Mouse (Mus musculus) frontal cortex, adult (tissue): ENCODE results near the gene Zdhhc14.

Experiments
- ATAC-seq: cut with Nextera tagmentation; 2 replicates; pipeline ENCODE4 v1.9.2; 2017; ENCODE audit warnings: mild to moderate bottlenecking, moderate library complexity, mixed read lengths; ENCODE audit not compliant: low TSS enrichment

Zdhhc14 gene

DNA sequence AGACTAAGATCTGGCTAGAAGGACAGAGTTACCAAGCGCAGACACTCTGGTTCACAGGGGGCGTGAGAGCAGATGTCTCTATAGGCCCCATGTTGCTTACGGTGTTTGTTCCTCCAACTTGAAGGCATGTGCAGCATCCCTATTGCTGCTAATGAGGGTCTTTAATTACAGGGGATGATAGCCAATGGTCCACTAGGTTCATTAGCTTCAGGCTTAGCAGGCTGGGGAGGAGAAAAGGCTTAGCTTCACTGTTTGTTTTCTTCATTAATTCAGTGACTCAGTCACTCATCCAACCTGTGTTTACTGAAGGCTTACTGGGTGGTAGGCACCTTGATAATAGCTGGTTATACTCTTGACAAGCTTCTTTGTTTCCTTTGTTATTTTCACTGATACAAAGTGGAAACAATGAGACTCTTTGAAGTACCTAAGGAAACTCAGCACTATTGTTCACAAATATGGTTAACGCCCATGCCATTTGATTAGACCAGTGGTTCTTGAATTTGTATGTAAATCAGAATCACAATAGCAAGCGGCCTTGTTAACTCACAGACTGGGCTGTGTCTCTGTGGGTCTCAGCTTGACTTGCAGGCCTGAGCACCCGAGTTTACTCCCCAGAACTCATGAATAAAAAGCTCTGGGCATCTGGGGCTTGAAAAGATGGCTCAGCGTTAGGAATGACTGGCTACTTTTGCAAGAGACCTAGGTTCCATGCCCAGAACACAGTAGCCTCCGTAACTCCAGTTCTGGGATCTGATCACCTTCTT lies 168.1 kb downstream of the Zdhhc14 start:
- no peak for ATAC-seq

GRCm38 (mm10) chr17:5666652-5667051 lies 174.3 kb downstream of the Zdhhc14 start:
- no peak for ATAC-seq

GRCm38 (mm10) chr17:5668456-5668855 lies 176.1 kb downstream of the Zdhhc14 start:
- no peak for ATAC-seq

DNA sequence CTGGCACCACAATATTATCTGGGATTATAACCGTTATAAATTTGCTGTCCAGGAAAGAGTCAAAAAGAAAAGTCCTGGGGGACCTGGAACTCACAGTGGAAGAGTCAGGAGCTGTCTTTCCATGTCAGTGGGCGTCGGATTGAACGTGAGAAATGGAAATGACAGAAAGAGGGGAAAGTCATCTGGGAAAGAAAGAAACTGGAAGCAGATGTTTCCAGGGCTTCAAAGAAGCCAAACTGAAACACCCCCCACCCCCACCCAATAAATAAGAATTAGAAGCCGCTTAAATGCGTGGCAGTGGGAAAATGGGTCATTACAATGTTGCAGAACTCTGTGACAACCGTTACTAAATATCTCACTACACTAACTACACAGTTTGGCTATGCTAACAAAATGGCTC lies 176.6 kb downstream of the Zdhhc14 start:
- ATAC-seq = no peak

DNA sequence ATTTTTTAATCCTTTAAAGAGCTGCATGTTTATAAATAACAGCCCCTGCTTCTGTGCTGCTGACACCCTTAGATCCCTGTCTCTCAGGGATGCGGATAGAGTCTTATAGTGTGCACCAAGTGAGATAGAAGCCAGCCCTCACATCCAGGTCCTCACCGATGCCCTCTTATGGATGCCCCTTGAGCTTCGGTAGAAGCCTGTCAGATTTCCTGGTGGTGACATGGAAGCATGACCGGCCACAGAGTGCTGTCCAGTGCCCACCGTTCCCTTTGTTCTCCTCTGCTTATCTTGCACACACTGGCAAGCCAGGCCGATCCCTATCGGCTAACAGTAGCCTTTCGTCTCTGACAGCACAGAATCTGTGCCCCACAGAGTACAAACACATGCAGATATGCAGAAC lies 183.6 kb downstream of the Zdhhc14 start:
- no peak for ATAC-seq

DNA sequence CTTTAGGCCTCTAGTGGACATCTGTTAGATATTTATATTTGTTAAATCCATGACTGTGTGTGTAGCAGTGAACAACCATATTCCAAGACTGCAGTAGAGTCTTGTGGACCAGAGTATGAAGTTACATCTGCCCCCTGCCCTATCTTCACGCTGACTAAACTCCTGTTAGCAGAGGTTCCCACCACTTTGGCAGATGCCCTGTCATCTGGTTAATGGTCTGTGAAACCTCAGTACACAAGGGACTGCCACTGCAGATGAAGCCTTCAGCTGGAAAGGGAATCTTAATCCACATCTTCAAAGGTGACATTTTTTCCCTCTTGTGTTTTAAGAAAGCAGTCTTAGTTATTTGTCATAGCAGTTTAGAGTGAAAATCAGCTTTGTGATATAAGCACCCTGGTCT lies 187.0 kb downstream of the Zdhhc14 start:
- no peak for ATAC-seq

GRCm38 (mm10) chr17:5685324-5685723 lies 193.0 kb downstream of the Zdhhc14 start:
- ATAC-seq = no peak

DNA sequence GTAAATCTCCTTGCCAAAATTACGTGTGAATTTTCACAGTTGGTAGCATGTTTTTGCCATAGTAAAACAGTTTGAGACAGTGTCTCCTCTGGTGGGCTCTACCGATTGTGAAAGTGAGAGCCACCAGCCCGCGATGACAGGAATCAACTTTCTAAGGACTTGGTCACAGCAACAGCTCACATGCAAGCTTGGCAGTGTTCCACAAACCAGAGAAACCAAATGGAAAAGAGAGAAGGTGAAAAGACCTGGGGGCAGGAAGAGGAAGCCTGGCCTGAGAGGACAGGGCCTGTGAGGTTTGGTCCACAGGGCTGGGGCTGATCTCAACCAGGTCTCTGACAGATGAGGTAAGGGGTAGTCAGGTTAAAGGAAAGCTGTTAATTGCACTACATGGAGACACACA lies 195.5 kb downstream of the Zdhhc14 start:
- ATAC-seq = no peak

DNA sequence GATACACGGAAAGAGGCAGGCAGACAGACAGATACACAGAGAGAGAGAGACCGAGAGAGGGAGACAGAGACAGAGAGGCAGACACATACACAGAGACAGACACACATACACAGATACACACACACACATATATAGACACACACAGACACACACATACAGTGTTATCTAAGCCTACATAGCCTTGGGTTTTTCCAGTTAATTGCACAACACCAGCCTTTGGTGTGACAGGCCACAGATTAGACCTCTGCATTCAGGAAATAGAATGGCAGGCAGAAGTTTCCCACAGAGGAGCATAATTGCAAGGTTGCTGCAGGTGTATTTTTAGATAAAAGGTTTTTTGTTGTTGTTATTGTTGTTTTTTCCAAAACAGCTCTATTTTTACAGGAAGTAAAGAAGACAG lies 195.9 kb downstream of the Zdhhc14 start:
- no peak for ATAC-seq

DNA sequence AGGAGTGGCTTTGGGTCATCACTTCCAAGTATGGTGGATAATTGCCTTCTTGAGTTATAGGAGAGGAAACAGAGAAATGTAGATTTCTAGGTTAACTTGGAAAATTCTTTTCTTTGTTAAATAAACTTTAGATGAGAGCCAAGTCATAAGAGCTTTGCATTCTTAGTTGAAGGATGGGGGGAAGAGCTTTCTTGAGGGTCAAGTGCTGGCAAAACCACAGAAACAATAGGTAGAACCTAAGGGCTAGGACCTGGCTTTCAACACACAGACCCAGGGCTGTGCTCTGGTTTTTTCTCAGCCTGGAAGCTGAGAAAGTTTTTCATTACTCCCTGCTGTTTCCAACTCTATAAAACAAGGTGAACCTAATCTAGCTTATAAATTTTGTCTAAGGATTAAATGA lies 196.3 kb downstream of the Zdhhc14 start:
- ATAC-seq = no peak

DNA sequence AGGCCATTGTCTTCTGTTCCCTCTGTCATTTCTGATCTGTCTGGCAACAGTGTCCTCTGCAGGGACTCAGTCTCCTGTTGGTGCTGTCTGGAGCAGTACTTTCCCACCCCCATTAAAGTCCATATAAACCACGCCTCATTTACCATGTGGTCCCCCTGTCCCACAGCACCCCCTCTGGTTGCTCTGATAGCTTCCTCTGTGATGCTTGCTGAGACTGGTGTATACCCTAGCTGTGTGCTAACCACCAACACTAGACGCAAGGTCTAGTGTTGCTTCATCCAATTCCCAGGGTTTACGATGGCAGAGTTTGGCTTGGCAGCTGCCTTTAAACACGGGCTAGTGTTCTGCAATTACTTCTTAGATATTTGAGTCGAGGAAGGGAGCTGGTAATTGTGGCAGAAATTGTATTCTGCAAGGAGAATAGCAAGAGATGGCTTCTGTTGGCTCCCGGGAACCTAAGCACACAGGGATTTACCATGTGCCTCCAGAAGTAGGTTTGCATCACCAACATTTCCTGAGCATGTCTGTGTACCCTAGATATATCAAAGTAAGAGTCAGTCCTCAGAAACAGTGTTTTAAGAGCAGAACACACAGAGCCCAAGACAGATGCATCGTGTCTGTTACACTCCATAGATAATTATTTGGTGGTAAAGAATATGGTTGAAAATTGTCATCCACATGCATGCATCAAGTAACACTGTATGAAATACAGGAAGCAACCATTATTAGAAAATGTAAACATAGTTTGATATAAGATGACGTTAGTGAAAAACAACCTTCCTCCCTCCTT lies 198.6 kb downstream of the Zdhhc14 start:
- no peak for ATAC-seq

GRCm38 (mm10) chr17:5692661-5693060 lies 200.3 kb downstream of the Zdhhc14 start:
- ATAC-seq = no peak

DNA sequence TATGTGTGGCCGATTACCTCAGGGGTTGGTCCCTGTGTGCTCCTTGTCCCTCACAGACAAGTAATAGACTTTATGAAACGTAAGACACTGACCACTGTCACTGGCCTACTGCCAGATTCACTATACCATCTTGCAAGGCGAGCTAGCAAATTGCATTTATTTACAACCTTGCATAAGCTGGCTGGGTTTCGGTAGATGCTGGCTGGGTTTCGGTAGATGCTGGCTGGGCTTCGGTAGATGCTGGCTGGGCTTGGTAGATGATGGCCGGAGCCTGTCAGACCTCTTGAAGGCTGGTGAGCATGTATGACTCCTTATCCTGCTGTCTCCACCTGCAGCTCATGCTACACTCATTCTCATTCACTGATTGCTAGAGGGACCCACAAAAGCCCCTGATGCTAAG lies 200.9 kb downstream of the Zdhhc14 start:
- ATAC-seq = no peak

- no peak for ATAC-seq
Measured at GRCm38 (mm10) chr17:5698447-5699096, 206.2 kb downstream of the Zdhhc14 start.

DNA sequence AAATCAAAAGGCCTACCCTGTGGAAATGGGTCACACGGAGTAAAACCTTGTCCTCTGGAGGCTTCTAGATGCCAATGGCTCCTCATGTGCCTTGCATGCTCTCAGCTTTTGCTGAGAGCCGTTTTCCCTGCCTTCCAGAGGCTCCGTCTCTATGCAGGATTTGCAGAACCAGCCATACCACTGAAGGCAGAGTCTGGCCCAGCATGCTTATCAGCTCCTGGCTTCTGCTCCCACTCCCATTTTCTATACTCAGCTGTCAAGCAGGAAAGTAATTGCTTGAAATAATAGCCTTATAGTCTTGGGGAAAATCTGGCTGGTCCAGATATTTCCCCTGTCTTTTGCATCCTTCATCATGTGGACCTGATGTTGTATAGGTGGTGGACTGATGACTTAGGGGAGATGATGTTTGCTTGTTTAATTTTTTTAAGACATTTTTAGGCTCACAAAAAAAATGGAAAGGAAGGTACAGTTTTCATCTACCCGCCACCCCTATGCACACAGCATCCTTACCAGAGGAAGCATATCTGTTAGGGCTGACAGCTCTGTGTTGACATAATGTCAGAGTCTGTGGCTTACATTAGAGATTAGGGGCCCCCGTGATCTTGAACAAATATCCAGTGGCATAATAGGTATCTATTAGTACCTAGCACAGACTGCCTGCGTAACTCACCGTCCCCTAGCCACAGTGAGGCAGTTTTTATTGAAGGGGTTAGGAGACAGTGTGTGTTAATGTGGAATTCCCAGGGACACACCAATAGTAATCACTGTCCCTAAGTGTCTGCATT lies 218.2 kb downstream of the Zdhhc14 start:
- ATAC-seq = no peak

GRCm38 (mm10) chr17:5711861-5712260 lies 219.5 kb downstream of the Zdhhc14 start:
- ATAC-seq = peak; percentile 31; the same call in 1 of the 2 replicates

DNA sequence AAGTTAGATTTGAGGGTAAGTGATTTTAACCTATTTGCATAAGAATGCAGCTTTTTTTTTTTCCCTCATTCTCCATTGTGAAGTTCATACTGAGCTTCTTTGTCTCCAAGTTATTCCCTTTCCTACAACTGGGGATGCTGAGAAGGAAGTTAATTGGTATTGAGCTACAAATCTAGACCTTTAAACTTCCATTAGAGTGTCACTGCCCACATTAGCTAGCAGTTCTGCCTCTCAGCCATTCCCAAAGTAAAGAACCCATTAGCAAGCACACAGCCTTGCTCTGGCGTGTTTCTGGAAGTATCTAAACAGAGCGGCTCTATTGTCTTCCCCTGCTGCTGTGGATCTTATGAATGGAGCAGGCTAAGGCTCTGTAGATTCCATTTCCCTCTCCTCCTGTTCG lies 220.8 kb downstream of the Zdhhc14 start:
- no peak for ATAC-seq

DNA sequence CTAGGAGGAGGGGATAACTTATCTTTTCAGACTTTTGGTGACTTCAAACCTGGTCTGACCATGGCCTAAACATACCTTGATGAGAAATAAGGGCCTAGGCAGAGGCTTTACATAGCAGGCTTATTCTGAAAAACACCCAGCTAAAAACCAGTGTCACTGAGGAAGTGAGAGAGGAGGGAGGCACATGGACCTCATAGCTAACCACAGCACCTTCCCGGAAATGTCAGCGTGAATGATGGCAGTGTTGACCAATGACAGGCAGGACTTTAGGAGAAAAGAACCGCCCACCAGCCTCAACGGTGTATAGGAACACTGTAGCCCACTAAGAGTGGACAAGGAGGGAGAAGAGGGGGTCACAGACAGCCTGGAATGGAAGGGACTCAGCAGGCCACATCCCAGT lies 224.6 kb downstream of the Zdhhc14 start:
- no peak for ATAC-seq

DNA sequence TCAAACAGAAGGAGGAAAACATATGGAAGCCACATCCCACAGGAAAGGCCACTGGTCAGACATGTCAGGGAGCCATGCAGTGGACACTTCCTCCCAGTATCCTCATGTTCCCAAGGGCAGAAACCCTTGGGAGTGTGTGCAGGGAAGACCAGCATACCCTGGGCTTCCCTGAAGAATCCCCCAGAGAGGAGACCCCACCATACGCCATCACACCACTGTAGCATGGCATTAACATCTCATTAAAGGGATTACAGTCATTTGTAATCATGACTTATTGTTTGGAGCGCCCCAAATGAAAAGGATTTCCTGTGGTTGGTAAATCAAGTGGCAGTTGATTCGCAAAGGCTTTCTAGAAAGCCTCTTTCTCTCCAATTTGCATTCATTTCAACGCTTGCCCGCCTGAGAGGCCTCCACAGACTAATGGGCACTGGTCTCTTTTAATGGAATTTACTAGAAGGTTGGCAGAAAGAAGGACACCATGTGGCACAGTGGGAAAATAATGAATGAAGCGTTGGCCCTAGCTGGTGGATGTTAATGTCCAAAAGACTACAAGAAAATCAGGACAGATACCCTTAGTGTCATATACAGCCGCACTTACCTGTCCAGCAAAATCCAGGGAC lies 226.5 kb downstream of the Zdhhc14 start:
- ATAC-seq = no peak

GRCm38 (mm10) chr17:5722802-5723201 lies 230.4 kb downstream of the Zdhhc14 start:
- no peak for ATAC-seq

DNA sequence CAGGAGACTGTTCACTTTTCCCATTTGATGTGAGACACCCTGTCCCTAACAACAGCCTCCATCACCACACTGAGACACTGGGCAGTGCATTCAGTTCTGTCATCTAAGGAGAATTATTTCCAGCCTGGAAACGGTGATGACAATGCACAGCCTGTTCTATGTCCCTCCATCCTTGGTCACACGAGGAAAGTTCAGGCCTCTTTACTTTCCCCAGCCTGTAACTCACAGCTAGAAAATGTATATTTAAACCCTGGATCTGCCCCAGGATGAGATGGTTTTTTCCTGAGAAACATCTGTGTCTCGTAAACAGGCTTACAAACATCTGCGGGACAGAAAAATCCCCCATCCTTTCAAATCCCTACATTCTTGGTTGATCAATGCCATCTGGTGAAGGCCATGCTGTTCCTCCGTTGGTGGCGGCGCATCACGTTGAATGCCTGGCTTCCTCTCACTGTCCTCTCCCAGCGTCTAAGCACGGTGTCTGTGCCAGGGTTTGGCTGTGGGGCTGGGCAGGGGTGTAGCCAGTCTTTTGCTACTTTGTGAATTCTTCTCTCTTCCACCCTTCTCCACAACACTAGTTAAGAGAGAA lies 231.3 kb downstream of the Zdhhc14 start:
- no peak for ATAC-seq
